Mouse (Mus musculus) frontal cortex, postnatal 36 days (tissue): ENCODE measurements around the gene Mep1a.

Experiments used
- DNase-seq, 2 experiments: peaks; one replicate each; pipeline ENCODE4 v3.0.0; 2022; ENCODE audit warnings: low spot score in 2 of 2

Mep1a gene

GRCm38 (mm10) chr17:43477621-43478020, 25.0 kb downstream of the Mep1a start:
- no peak for DNase-seq

- DNase-seq = no peak
Observed at GRCm38 (mm10) chr17:43474775-43475174, 27.8 kb downstream of the Mep1a start.

- no peak for DNase-seq
Observed at GRCm38 (mm10) chr17:43472558-43472957, 30.1 kb downstream of the Mep1a start.

GRCm38 (mm10) chr17:43470039-43470438, 32.6 kb downstream of the Mep1a start:
- DNase-seq = no peak

GRCm38 (mm10) chr17:43460245-43461181, 42.1 kb downstream of the Mep1a start:
- peak; percentile 44 to 46 for DNase-seq

- DNase-seq = no peak
Observed at GRCm38 (mm10) chr17:43459737-43460230, 42.8 kb downstream of the Mep1a start.

GRCm38 (mm10) chr17:43458598-43458997, 44.0 kb downstream of the Mep1a start:
- peak; percentile 62 to 77 for DNase-seq

GRCm38 (mm10) chr17:43451216-43451615, 51.4 kb downstream of the Mep1a start:
- no peak for DNase-seq

GRCm38 (mm10) chr17:43434485-43434884, 68.1 kb downstream of the Mep1a start:
- DNase-seq = no peak

- no peak for DNase-seq
Observed at GRCm38 (mm10) chr17:43431692-43432091, 70.9 kb downstream of the Mep1a start.
